Mouse (Mus musculus): ENCODE measurements around the gene Hist1h3b.

DNA sequence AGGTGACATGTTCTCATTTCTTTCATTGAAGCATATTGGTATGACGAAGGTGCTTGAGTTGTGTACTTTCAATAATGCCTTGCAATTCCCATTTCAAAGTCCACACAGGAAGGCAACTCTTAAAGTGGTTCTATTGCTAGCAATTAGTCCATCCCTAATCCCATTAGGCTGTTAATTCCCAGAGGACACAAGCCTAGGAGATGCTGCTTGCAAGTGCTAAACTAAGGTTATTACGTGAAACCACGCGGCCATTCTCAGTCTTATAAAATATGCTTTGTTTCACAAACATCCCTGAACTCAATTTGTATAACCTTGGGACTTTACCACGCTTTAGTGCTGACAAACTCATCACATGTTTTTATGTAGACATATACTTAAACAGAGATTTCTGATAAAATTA is 15.0 kb upstream of the Hist1h3b start:
- TF ChIP-seq POLR2A (IDR thresholded peaks at IDR 0.05; ENCODE audit: borderline replicate concordance, insufficient read depth, low read length): no peak
- TF ChIP-seq CTCF (IDR thresholded peaks at IDR 0.05; ENCODE audit: borderline replicate concordance, insufficient read depth, low read depth, low read length): no peak
